Mouse (Mus musculus): ENCODE data around the gene Olfr1458.

Olfr1458 gene

DNA sequence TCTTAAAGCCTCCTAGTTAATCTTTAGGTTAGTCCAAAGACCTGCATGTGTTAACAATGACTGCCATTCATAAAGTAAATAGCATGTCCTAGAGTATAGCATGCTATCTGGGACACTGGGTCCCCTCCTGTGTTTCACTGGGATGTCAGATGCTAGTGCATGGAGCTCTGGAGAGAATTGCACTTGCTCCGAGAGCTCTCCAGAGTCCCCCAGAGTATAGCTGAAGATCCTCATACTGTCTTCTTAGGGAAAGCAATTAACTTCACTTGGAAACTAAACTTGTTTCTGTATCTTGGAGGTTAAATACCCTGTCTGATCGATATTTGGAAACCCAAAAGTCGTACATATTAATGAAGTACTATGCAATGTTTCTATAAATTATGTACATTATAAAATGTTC lies at the start of gene Olfr1458:
Gene Olfr1458, minus strand, starts transcription at position 101 of the 400 bp plus-strand sequence.
- DNase-seq, result no peak

DNA sequence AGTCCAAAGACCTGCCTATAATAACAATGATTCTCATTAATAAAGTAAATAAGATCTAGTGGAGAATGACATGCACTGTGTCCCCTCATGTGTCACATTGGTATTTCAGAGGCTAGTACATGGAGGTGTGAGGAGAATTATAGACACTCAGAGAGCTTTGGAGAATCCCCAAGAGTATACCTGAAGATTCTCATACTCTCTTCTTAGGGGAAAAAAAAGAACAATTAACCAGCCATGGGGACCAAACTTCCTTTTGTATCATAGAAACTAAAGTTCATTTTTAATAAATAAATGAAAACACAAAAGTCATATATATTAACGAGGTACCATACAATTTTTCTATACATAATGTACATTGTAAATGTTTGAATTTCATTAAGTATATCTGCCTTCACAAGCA lies 42.9 kb upstream of the Olfr1458 start, which contains the start of gene Olfr1459:
Gene Olfr1459, minus strand, starts transcription at position 101 of the 400 bp plus-strand sequence.
- no peak for DNase-seq

DNA sequence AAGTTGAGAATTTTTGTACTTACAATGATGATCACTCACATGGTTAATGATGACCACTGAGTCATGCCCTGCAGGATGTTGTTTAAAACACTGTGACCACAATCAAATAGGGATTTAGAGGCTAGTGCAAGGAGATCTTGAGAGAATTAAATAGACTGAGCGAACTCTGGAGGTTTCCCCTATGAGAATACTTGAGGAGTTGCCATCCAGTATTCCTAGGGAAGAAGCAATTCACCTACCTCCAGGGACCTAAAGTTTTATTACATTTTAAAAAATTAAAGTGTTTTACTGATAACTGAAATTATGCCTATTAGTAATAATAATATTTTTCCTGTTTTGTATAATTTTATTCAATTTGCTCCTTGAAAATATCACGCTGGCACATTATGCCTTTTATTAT lies 8.8 kb downstream of the Olfr1458 start, which contains the start of gene Olfr1457:
Gene Olfr1457, minus strand, starts transcription at position 101 of the 400 bp plus-strand sequence.
- DNase-seq, result no peak

DNA sequence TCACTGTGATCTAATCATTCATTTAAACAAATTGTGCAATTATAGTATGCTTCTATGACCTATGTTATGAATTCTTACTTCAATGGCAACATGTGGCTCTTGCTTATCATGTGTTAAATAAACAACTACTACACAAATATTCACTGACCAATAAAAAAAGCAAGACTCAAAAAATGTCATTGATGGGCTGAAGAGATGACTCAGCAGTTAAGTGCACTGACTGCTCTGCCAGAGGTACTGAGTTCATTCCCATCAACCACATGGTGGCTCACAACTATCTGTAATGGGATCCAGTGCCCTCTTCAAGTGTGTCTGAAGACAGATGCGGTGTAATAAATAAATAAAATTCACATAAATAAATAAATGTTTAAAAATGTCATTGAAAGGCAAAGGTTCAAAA lies 12.7 kb downstream of the Olfr1458 start:
- no peak for DNase-seq

DNA sequence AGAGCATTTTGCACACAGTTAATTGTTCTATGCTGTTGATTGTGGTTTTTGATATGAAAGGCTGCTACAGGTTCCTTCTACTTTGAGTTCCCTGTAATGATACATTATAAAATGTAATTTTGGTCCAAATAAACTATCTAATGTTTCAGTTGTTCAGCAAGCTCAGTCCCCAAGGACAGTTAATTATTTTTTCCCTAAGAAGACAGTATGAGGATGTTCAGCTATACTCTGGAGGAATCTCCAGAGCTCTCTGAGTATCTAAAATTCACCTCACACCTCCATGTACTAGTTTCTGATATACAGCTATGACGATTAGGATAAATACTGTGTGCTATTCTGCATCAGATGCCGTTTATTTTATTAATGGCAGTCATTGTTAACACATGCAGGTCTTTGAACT lies 46.3 kb downstream of the Olfr1458 start, which contains the start of gene Olfr1454:
Gene Olfr1454, plus strand, starts transcription at position 301 of the 400 bp plus-strand sequence.
- DNase-seq, result no peak

Data from B cell, adult 2 months (primary cell).